Mouse (Mus musculus): Measurements from ENCODE around the gene Pecam1.
"Not testable (repeated sequence)": the region's sequence is repeated elsewhere in the genome, so short reads cannot be mapped to it uniquely, and the experiment has no call there.

DNA sequence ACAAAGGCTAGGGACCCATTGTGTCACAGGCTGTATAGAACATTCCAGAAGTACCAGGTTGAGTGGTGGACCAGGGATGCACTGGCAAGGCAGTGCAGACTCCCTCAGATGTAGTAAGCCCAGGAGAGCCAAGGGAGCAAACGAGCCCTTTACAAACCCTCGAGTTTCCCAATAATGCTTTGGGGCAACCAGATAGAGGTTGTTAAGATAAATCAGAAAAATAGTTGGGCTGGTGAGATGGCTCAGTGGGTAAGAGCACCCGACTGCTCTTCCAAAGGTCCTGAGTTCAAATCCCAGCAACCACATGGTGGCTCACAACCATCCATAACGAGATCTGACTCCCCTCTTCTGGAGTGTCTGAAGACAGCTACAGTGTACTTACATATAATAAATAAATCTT, 131.7 kb downstream of the Pecam1 start:
- not testable (repeated sequence) for TF ChIP-seq CTCF (IDR thresholded peaks at IDR 0.05; ENCODE audit: low read depth); EP300 (optimal IDR thresholded peaks at IDR 0.05)
